28 mouse cellular contexts compared by ENCODE assay signal in genomic region chr10:20999594-20999993, GRCm38 (mm10).
"Had no signal": no experiment of that assay in that cellular context is flagged by ENCODE, and none has a peak within 500 bp of the region (broad histone marks: within the 10 kb centered on the region; RNA-seq: fewer than 3 reads in every experiment).

No protein-coding gene starts in this region.

- H3K4me2 ChIP-seq: embryonic facial prominence, embryonic 12.5 days; embryonic facial prominence, embryonic 13.5 days; embryonic facial prominence, embryonic 15.5 days; forebrain, embryonic 12.5 days; forebrain, embryonic 13.5 days; forebrain, embryonic 15.5 days had no signal

- DNase-seq: cerebellum, adult 8-10 months; cerebellum, adult 9-10 months; cerebellum, adult 9-11 months; cerebellum, postnatal 10 days; cerebellum, postnatal 14 days; cerebellum, postnatal 25 days; cerebellum, postnatal 36 days; embryo, embryonic 11 days; forebrain, postnatal 0 days; gastrocnemius, adult 2 months; gastrocnemius, postnatal 10 days; gastrocnemius, postnatal 14 days; gastrocnemius, postnatal 25 days; gastrocnemius, postnatal 36 days; heart, adult 11 months; heart, adult 18-20 months; heart, adult 2 months had no signal

- ATAC-seq: forebrain, embryonic 13.5 days; forebrain, embryonic 14.5 days; forebrain, embryonic 15.5 days; forebrain, embryonic 16.5 days; forebrain, postnatal 0 days had no signal

- H3K4me3 ChIP-seq: embryonic facial prominence, embryonic 10.5 days; embryonic facial prominence, embryonic 12.5 days; embryonic facial prominence, embryonic 13.5 days; embryonic facial prominence, embryonic 15.5 days; erythroblast, embryonic 14.5 days; forebrain, embryonic 10.5 days; forebrain, embryonic 12.5 days; forebrain, embryonic 13.5 days; forebrain, embryonic 15.5 days; gastrocnemius, adult 2 months; heart, adult 2 months had no signal

- H3K27me3 ChIP-seq: embryonic facial prominence, embryonic 12.5 days; embryonic facial prominence, embryonic 13.5 days; embryonic facial prominence, embryonic 15.5 days; forebrain, embryonic 12.5 days; forebrain, embryonic 13.5 days; forebrain, embryonic 15.5 days had no signal

- H3K27ac ChIP-seq: embryonic facial prominence, embryonic 10.5 days; embryonic facial prominence, embryonic 12.5 days; embryonic facial prominence, embryonic 13.5 days; embryonic facial prominence, embryonic 15.5 days; forebrain, embryonic 10.5 days; forebrain, embryonic 12.5 days; forebrain, embryonic 13.5 days; forebrain, embryonic 15.5 days; gastrocnemius, adult 2 months; heart, adult 2 months had no signal

- H3K9ac ChIP-seq: embryonic facial prominence, embryonic 12.5 days; embryonic facial prominence, embryonic 13.5 days; embryonic facial prominence, embryonic 15.5 days; forebrain, embryonic 12.5 days; forebrain, embryonic 13.5 days; forebrain, embryonic 15.5 days; forebrain, postnatal 0 days had no signal

- H3K36me3 ChIP-seq: embryonic facial prominence, embryonic 12.5 days had no signal

- H3K9me3 ChIP-seq: embryonic facial prominence, embryonic 10.5 days; embryonic facial prominence, embryonic 12.5 days; embryonic facial prominence, embryonic 13.5 days; embryonic facial prominence, embryonic 15.5 days; forebrain, embryonic 10.5 days; forebrain, embryonic 12.5 days; forebrain, embryonic 13.5 days; forebrain, embryonic 15.5 days had no signal

- H3K4me1 ChIP-seq: embryonic facial prominence, embryonic 10.5 days; embryonic facial prominence, embryonic 12.5 days; embryonic facial prominence, embryonic 13.5 days; embryonic facial prominence, embryonic 15.5 days; forebrain, embryonic 15.5 days had no signal
